Mouse (Mus musculus): ENCODE measurements at regions not wholly inside any gene's neighbourhood (a gene's known extent, or its start where the extent isn't known, plus 50 kb on each side); places are given as distances from the start of the nearest gene placed in this dataset.

DNA sequence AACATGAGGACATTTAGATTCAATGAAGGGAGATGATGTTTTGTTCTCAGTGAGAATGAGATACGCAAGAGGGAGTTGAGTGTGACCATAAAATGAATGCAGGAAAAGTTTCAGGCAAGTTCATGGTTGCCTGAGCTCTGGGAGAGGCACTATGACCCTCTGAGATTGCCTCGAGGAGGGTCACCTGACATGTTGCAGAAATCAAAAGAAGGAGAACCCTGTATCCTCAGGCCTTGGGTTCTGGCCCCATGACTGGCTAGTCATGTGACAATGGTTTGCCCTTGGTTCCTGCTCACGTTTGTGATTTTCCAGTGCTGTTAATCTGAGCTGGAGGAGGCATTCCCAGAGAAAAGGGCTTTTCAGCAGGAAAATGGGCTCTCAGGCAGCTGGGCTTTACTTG lies 98.9 kb downstream of the Mab21l3 start:
- no peak for DNase-seq

DNA sequence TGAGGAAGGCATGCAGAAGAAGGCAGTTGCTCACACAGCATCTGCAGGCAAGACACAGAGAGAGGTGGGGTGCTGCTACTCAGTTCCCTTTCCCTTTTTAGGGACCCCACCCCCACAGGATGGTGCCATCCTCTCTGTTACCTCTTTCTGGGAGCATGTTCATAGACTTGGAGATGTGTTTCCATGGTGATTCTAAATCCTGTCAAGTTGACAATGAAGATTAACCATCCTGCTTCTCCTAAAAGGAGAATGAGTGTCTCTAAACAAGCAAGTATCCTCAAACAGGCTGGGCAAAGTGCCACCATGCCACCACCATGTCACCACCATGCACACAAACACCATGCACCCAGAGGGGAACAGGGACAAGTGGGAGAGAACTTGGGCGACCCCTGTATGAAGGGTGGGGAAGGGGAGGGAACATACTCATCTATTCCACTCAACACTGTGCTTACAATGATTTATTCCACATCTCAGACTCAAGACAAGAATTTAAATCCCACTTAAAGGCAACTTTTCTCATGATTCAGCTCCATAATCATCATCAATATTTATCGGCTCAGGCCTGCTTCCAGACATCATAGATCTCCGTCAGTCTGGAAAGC lies 99.6 kb downstream of the Mab21l3 start:
- DNase-seq, result no peak

DNA sequence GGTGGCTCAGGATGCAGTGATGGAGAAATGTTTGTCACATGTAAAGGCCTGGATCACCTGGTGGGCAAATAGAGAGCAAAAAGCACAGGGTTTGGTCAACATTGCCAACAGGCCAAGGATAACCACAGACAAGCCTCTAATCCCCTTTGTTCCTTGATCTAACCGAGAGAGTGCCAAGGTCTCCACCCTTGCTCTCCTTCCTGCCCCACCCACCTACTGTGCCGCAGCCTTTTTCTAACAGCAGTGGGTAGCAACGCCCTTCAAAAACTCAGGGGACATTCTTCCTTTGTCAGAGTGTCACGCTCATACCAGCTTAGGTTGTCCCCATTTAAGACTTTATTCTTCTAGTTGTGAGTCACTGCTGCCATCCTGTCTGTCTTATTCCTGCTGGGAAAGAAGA lies 100.6 kb downstream of the Mab21l3 start:
- no peak for DNase-seq

DNA sequence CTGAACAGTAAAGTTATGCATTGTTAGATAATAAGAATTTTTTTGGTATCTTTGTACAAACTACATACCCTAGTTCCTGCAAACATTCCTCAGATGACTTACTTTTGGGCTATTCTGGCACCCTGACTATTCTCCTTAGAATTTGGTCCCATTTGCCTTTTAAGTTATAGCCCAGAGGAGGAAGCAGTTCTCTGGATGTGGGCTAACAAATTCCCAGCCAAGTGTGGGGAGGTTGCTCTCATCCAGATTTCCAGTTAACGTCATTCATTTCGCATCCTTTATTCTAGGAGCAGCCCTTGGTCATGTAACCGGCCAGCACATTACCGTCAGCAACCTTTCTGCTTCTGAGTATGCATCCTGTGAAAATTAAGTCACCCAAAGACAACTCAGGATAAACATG lies 107.9 kb downstream of the Mab21l3 start:
- no peak for DNase-seq

DNA sequence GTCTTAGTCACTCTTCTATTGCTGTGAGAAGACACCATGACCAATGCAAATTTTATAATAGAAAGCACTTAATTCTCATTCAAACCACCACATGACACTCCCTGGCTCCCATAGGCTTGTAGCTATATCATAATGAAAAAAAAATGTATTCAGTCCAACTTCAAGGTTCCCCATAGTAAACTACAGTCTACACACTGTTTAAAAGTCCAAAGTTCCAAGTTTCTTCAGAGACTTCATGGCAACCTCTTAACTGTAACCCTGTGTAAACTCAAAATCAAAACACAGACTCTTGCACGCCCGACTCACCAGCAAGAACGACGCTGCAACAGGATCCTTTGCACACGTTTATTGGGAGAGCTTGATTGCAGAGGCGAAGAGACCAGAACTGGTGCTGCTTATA lies 111.6 kb downstream of the Mab21l3 start:
- DNase-seq, result no peak

DNA sequence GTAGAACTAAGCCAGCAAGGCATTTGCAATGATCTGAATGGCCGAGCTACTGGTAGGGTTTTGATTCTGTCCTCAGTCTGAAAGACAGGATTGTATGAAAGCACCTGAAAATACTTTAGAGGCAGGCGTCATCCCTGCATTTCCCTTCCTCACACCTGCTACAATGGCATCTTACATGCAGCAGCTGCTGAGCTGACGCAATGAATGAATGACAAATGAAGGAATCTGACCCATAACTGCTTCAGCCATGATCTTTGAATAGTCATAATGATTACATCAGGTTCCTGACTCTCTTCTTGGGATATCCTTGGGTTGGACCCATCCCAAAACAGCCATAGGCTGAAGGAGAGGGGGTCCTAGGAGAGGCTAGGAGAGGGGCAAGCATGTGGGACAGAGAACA lies 119.7 kb downstream of the Mab21l3 start:
- DNase-seq, result no peak

DNA sequence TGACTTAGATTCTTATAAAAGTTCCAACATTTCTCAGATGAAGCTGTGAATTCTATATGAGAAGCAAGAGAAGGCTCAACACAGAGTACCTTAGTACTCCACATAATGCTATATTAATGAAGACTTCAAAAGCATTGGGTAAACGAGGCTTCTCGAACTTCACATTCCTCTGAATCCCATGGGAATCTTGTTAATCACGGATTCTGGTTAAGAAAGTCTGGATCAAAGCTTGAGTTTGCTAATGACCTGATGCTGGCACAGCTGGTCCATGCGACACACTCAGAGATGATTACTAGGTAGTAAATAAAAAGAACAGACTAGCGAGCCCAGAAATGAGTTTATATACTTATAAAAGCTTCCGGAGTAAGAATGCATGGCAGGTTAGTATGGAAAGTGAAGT lies 118.4 kb upstream of the Atp1a1 start:
- DNase-seq, result no peak

DNA sequence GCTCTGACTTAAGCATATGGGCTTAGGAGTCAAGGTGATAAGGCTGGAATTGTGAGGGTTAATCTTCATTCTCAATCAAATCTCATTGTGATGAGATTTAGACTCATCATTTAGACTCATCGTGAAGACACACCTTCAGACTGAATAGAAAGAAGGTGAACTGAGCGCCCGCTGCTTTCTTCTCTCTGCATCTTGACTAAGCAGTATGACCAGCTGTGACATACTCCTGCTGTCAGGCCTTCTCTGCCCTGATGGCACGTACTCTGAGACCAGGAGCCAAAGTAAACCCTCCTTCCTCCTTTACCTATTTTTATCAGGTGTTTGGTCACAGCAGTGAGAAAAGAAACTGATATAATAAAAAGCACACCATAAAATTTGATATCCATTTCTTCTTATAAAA lies 117.5 kb upstream of the Atp1a1 start:
- DNase-seq, result no peak

DNA sequence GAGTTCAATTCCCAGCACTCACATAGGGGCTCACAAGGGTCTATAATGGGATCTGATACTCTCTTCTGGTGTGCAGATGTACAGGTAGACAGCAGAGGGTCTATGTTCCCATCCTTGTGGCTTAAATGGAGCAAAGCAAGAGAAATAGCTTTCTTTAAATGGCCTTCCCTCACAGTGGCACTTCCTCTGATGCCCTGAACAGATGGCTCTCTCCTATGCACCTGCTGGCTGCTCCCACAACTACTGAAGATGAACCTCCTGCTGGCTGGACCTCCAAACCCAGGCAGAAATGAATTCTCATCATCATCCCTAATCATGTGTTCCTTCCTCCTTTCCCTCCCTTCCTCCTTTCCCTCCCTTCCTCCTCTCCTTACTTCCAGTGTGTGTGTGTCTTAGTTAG lies 110.9 kb upstream of the Atp1a1 start:
- DNase-seq, result no peak

DNA sequence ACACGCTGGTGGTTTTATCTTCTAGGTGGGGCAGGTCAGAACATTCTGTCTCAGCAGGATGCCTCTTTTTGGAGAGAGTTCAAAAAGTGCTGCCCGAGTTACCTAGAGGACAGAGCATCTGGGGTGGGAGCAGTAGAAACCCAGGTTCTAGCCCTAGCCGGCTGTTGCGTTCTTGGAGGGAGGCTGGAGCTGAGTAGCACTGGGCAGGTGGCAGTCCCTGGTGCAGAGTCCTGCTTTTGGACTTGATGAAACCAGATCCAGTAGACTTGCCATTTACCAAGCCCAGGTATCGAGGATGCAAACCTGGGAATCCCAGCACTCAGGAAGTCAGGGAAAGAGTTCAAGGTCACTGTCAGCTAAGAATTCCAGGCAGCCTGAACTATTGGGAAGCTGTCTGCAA lies 110.3 kb upstream of the Atp1a1 start:
- DNase-seq, result no peak

DNA sequence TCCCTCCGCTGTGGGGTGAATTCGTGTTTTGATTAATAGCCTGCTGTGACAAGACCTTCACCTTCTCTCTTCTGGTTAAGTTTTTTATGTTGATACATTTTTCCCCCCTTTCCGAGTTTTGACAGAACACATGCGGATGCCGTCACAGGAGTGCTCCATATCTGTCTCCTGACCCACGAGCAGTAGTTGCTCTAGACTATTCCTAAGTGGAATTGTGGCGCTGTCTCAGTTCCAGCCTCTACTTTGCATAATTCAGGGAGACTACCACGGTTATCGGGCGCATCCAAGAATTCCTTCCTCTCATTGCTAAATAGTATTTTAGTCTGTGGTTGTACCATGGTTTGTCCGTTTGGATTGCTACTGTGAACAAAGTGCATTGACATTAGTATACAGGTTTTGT lies 109.2 kb upstream of the Atp1a1 start:
- no peak for DNase-seq

DNA sequence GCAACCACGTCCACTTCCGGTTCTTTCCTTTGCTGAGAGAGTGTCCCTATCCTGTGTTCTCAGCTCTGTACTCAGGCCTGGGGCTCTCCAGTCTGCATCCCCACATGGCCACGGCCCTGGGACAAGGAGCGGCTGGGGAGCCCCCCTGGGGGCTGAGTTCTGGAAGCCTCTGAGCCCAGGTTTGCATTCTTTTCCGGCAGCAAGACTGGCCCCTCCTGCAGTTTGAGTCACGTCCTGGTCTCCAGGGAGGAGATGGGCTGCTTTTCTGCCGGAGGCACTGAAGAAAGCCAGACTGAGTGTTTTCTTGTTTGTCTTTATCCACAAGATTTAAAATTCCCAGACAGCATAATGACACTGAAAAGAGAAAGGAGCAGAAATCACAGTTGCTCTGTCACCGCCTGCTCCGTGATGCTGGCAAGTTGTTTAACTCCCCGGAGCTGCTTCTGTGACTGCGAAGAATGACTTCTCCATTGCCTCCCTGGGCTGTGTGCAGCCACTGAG lies 108.7 kb upstream of the Atp1a1 start:
- no peak for DNase-seq

DNA sequence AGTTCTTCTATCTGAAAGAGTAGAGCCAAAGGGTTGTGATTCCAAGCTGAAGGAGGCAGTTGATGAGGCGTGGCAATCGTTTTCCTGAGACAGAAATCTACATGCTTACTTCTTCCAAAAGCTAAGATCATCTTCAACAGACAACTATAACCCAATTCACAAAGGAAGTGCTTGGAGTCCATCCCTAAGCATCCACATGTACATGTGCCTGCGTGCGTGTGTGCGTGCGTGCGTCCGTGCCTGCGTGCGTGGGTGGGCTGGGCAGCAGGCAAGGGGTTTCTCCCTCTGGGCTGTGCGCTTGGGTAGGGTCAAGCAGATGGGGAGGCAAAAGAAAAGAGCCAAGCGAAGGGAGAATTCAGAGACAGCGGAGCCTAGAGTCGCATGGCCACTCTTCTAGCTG lies 108.2 kb upstream of the Atp1a1 start:
- no peak for DNase-seq

DNA sequence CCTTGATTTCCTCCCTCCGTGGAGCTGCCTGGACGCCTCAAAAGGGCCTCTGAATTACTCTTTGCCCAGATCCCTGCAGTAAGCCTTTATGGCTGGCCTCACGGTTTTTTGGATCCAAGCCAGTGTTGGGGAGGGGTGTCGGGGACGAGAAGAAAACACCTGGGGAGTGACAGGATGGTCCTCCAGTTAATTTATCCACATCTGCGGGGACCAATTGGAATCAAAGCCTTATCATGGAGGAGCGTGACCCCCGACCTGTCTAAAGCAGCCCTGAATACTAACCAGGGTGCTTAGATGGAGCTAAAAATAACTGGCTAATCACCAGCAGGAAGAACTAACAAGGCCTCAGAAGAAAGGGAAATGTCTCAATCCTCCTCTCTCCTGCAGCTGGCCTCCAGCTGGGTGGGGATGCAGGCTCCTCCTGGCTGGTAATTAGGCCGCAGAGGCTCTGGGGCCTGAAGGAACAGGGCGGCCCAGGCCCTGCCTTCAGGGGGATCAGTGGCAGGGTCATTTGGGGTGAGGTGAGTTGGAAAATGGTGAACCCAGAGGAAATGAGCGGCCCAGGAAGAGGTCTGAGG lies 107.2 kb upstream of the Atp1a1 start:
- DNase-seq, result no peak

DNA sequence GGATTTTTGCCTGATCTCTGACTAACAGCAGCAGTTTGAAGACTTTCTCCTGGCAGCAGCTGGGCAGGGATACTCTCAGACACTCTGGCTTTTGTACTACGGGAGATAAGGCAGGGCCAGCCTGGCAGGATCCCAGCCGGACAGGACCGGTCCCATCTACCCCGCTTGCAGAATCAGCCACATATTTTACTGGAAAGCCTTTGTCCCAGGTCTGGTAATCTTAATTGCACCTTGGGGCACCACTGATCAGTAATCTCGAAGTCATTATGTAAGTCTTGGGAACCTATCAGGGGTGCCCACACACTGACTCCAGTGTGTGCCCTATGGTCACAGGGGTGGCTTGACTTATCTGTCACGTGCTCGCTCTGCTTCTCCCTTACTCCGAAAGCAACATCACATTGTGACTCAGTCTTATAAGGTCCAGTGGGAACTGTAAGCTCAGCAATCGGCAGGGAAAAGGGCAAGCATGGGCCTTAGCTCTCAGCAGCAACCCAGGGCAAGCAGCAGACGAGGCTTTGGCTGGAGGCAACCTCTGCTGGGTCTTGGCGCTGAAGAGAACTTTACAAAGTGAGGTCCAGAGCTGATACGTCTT lies 105.0 kb upstream of the Atp1a1 start:
- DNase-seq, result peak; percentile 72

DNA sequence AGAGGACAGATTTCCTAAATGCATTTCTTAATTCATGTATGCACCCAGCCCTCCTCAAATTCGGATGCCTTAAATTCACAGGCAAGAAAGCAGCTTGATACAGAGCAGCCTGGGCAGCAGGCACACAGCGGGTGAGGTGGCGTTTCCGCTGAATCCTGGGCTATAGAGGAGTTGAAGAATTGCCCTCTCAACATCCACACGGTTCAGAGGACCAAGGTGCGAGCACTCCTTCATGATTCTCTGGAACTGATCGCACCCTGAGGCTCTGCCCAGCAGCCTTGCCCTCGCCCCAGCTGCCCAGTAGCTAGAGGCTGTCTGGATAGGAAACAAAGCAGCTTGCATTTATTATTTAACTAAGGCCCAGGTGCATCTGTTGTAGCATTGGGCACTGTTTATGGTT lies 104.3 kb upstream of the Atp1a1 start:
- no peak for DNase-seq

DNA sequence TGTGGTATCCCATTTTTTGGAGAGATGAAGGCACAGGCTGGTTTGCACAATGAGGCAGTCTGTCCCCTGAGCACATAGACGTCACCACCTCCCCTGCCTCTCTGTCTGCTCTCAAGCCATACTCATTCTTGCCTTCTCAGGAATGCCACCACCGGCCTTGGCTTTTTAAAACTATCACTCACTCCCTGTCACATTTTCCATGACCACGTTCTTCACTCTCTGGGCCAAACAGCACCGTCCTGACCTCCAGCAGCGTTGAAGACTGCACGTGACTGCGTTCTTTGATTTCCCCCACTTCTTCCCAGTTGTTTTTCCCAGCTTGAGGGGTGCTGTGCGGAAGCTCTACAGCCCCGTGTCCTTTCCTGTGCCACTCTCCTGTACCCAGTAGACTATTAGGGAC lies 100.4 kb upstream of the Atp1a1 start:
- peak; percentile 56 for DNase-seq

DNA sequence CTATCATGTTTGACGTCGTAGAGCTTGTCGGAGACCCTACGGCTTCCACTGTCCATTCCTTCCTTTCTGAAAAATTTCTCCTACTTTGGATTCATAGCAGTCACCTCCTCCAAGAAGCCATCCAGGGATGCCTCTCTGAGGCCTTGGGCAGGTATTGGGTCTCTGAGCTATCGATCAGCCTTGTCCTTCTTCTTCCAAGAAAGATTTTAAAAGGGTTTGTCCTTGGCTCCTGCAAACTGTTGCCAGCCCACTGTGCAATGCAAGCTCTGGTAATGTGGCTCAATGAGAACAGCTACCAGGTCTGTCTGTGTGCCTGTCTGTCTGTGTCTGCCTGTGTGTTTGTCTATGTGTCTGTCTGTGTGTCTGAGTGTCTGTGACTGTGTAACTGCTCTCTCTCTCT lies 99.8 kb upstream of the Atp1a1 start:
- DNase-seq, result no peak

DNA sequence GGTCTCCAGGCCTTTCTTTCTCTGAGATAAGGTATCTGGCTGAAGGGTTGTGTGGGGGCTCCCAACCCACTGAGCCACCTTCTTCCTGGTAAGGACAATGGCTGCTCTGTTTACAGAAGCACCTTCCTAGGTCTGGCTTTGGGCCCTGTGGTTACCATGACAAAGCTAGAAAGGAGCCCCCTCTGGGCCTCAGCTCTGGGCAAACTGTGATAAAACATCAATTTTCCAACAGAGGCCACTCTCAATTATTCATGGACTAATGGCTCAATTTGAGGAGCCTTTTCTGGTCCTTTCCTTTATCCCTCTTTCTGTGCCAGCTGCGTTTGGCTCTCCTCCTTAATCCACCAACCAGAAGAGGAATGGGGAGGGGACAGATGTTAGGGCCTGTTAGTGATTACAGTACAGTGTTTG lies 97.3 kb upstream of the Atp1a1 start:
- DNase-seq, result no peak

DNA sequence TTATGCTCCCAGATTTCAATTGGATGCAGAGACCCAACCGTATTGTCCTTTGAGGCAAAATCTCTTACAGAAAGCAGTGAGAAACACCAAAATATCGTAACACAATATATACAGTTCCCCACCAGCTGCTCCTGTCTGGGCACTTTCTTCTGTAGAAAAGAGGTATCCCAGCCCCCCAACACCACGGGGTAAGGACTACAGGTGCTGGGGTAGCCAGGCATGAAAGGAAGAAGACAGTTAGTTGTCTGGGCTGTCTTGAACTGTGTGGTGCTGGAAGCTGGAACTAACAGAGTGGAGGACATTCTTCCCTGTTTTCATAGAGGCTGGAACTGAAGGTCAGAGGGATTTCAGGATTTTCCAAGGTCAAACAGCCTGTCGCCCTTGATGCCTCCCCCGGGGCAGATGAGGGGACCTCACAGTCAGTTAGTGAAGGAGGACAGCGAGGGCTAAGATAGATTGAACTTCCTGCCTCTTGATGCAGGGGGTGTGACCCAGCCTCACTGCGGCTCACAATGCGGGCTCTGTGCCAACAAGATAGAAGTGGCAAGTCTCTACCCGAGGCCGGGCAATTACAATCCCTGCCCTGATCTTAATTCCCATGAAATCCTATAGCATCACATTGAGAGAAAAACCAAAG lies 96.6 kb upstream of the Atp1a1 start:
- peak; percentile 52 for DNase-seq

DNA sequence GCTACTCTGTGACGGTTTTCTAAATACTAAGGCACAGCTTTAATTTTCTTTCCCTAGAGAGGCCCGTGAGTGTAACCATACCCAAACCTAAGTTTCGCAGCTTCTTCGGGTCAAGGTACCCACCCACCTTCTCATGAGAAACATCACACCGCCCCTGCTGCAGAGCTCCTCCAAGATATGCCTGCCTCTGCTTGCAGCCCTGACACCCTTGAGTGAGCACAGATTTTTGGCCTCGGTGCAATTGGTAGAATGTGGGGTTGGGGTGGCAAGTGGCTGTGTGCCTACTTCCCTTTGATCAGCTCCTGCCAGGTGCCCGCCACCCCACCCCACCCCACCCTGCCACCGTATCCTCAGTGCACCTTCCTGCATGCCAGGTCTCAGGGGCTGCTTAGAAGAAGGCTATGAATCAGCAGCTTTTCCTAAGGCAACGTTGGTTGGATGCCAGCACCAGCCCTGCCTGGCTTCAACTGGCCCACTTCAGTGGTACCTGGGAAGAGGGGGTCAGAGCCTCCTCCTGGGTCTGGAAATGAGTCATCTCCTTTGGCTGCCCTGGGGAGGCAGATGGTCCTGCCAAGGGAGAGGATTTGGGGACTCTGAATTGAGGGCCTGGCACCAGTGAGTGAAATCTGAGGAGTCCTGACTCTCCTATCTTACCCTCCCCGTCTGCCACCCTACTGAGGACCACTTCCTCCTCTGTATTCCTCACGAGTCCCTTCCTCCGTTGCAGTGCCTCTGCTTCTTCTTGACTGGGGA lies 95.6 kb upstream of the Atp1a1 start:
- peak; percentile 38 for DNase-seq

DNA sequence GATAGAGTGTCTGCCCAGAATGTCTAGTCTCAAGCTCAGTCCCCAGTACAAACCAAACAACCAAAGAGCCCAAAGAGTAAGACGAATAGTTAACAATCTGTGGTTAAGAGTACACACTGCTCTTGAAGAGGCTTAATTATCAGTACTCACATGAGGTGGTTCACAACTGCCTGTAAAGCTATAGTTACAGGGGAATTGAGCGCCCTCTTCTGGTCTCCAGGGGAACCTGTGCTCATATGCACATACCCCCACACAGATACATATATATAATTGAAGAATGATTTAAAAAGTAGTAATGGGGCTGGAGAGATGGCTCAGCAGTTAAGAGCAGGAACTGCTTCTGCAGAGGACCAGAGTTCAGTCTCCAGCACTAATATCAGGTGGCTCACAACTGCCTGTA lies 92.3 kb upstream of the Atp1a1 start:
- no peak for DNase-seq

DNA sequence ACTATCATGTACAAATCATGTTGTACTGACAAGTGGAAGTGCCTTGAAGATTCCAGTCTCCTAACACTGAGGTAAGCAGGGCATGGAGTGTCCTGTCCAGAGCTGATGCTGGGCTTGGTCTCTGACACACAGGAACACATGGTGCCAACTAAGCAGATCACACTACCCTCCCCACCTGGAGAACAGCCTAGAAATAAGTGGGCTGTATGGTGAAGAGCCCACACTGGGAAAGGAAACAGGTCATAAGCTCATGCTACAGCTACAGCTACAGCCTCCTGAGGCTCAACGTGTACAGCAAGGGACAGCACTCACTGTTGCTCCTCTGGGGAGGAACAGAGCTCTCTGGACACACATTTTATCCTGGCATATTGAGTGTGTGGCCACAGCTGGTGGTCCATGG lies 89.8 kb upstream of the Atp1a1 start:
- no peak for DNase-seq

Data from adrenal gland, postnatal 25 days (tissue).